Mouse (Mus musculus) stomach, postnatal 0 days (tissue): ENCODE results near the gene E030018B13Rik. TPM values are rescaled to one million over a fixed set of nuclear protein-coding genes. Genes with fewer than 3 reads are reported as not detected.

Experiments
- ATAC-seq: fragments of 200-750 bp; cut with Nextera tagmentation; 2 replicates; pipeline ENCODE4 v1.8.0; 2017; ENCODE audit not compliant: low FRiP score, low TSS enrichment
- DNase-seq: peaks from one replicate; pipeline ENCODE4 v3.0.0-alpha.2; 2016; ENCODE audit warnings: low spot score
- H3K27ac ChIP-seq: fragments of 300-500 bp; sonication (generic); replicated peaks from 2 replicates; pipeline ENCODE4 v1.5.1; 2014; ENCODE audit warnings: mild to moderate bottlenecking, control low read depth
- H3K27me3 ChIP-seq: fragments of 300-500 bp; sonication (generic); 2 replicates; pipeline ENCODE4 v1.6.1; 2014; ENCODE audit warnings: low read length; ENCODE audit not compliant: control insufficient read depth, insufficient read depth
- H3K36me3 ChIP-seq: fragments of 300-500 bp; sonication (generic); 2 replicates; pipeline ENCODE4 v1.6.1; 2014; ENCODE audit warnings: low read length, mixed read lengths; ENCODE audit not compliant: control insufficient read depth, insufficient read depth
- H3K4me1 ChIP-seq: fragments of 300-500 bp; sonication (generic); replicated peaks from 2 replicates; pipeline ENCODE4 v1.6.1; 2014; ENCODE audit warnings: antibody characterized with exemption; ENCODE audit not compliant: control insufficient read depth, insufficient read depth
- H3K4me2 ChIP-seq: fragments of 300-500 bp; sonication (generic); replicated peaks from 2 replicates; pipeline ENCODE4 v1.6.1; 2014; ENCODE audit warnings: low read depth, mild to moderate bottlenecking, control low read depth, moderate library complexity
- H3K4me3 ChIP-seq: fragments of 300-500 bp; sonication (generic); 2 replicates; pipeline ENCODE4 v1.5.1; 2014; ENCODE audit warnings: low read depth, low read length, control low read depth
- H3K9ac ChIP-seq: fragments of 300-500 bp; sonication (generic); 2 replicates; pipeline ENCODE4 v1.6.1; 2014; ENCODE audit warnings: mild to moderate bottlenecking, low read length, control low read depth, mixed read lengths
- H3K9me3 ChIP-seq: fragments of 300-500 bp; sonication (generic); 2 replicates; pipeline ENCODE4 v1.6.1; 2016; ENCODE audit warnings: low read length; ENCODE audit not compliant: control insufficient read depth
- CTCF ChIP-seq: IDR thresholded peaks from 2 replicates; pipeline ENCODE4 v1.5.1; 2016; ENCODE audit warnings: antibody characterized with exemption, low read depth, mild to moderate bottlenecking, moderate library complexity
- EP300 ChIP-seq: optimal IDR thresholded peaks from 2 replicates; pipeline ENCODE3; 2016; ENCODE audit warnings: antibody characterized with exemption
- WGBS: fragments of 180-500 bp; shearing (Covaris S2); extraction: QIAGEN DNeasy Blood & Tissue Kit; methylation state at CpG from one replicate; pipeline ENCODE4 v1.1.7; 2014; 5-methylcytosine and 5-hydroxymethylcytosine counted together
- polyA plus RNA-seq: library from polyadenylated mRNA; unstranded; fragments of >200 nt; fragmentation: Nextera tagmentation; extraction: Ambion mirVana; gene quantifications from 2 replicates; pipeline ENCODE4 v1.2.1, GENCODE M21; 2015

E030018B13Rik gene
- polyA plus RNA-seq, 1 experiment from 2014 or later: not detected

DNA sequence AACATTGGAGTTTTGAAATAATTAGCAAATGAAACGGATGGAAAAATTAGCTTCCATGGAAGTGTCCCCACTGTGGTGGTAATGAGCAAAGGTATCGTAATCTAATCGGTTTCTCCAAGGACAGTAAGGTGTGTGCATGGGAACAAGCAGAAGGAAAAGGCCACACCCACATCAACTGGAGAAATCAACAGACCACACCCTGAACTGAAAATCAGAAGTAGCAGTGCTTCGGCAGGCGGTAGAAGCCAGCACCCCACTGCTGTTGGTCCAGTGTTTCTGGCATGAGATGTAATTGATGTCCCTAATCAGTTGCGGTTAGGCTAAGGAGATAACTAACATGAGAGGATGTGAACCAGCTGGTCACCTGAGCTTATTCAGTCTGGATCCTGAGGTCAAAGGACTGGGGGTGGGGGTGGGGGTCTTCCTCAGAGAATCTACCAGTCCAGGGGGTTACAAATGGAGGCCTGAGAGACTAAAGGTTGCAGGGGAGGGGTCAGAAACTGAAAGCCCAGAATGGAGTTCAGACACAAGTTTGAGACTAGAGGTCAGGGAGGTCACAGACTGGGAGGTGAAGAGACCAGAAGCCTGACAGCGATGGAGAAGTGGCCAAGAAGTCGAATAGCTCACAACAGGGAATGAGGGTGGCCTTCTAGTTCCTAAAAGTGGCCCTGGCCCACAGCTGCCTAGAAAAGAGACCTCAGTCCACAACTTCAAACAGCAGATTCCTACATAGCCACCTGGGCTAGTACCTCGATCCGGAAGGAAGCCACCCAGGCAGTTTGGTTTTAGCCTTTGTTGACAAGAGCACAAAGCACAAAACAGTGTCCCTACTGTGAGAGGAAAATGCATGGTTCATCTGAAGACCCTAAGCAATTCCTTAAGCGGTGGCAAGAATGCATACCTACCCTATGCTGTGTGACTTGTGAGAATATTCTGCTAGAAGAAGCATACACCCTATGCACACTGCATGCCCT, 31.1 kb downstream of the E030018B13Rik start:
- H3K27ac ChIP-seq: no peak overlapping the region
- H3K9me3 ChIP-seq: no peaks in the 10 kb centered on the region
- WGBS: 49% methylated on average over 11 of the region's 11 CpGs
- peak; percentile 56; the same call in 1 of the 2 replicates for ATAC-seq
- no peak overlapping the region for H3K4me2 ChIP-seq
- no peak overlapping the region for H3K4me3 ChIP-seq
- H3K4me1 ChIP-seq: no peaks in the 10 kb centered on the region
- TF ChIP-seq EP300 (no peak), CTCF (no peak)
- no peaks in the 10 kb centered on the region for H3K27me3 ChIP-seq
- DNase-seq: no peak
- H3K36me3 ChIP-seq: no peaks in the 10 kb centered on the region
- H3K9ac ChIP-seq: no peak overlapping the region

DNA sequence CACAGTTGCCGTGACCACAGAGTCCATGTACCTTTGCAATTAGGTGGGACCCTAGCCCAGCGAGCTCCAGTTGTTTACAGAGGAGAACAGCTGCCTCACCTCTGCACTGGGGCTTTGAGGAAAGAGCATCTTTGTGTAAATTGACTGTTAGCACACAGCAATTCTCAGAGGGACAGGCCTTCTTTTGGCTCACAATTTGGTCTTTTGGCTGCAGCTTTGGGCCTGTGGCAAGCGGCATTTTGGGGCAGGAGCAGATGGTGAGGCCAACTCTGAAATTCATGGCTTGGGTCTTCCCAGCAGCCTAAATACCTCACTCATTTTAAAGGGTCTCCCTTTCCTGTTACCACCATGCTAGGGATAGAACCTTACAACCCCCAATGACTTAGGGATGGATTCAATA, 32.5 kb downstream of the E030018B13Rik start:
- ATAC-seq (no peak), DNase-seq (no peak)
- Histone ChIP-seq H3K9ac (no peak overlapping the region), H3K36me3 (no peaks in the 10 kb centered on the region), H3K4me1 (no peaks in the 10 kb centered on the region), H3K27me3 (no peaks in the 10 kb centered on the region), H3K27ac (no peak overlapping the region), H3K4me3 (no peak overlapping the region), H3K4me2 (no peak overlapping the region), H3K9me3 (no peaks in the 10 kb centered on the region)
- WGBS: 55% methylated on average over 3 of the region's 3 CpGs
- TF ChIP-seq EP300 (no peak), CTCF (no peak)

GRCm38 (mm10) chr7:63950931-63951607, 34.4 kb downstream of the E030018B13Rik start:
- no peaks in the 10 kb centered on the region for H3K27me3 ChIP-seq
- TF ChIP-seq EP300: no peak
- TF ChIP-seq CTCF: no peak
- H3K27ac ChIP-seq: no peak overlapping the region
- DNase-seq: no peak
- no peak overlapping the region for H3K4me2 ChIP-seq
- ATAC-seq: no peak
- no peaks in the 10 kb centered on the region for H3K36me3 ChIP-seq
- 76% methylated on average over 10 of the region's 10 CpGs for WGBS
- H3K9ac ChIP-seq: no peak overlapping the region
- H3K4me1 ChIP-seq: no peaks in the 10 kb centered on the region
- H3K4me3 ChIP-seq: no peak overlapping the region
- H3K9me3 ChIP-seq: no peaks in the 10 kb centered on the region

- no peak overlapping the region for H3K27ac ChIP-seq
- TF ChIP-seq CTCF (no peak), EP300 (no peak)
- H3K27me3 ChIP-seq: no peaks in the 10 kb centered on the region
- H3K9me3 ChIP-seq: no peaks in the 10 kb centered on the region
- ATAC-seq: no peak
- no peak for DNase-seq
- 65% methylated on average over 7 of the region's 7 CpGs for WGBS
- no peaks in the 10 kb centered on the region for H3K4me1 ChIP-seq
- no peaks in the 10 kb centered on the region for H3K36me3 ChIP-seq
- no peak overlapping the region for H3K9ac ChIP-seq
- no peak overlapping the region for H3K4me2 ChIP-seq
- H3K4me3 ChIP-seq: no peak overlapping the region
These were observed 35.6 kb downstream of the E030018B13Rik start for GRCm38 (mm10) chr7:63952077-63952898.

DNA sequence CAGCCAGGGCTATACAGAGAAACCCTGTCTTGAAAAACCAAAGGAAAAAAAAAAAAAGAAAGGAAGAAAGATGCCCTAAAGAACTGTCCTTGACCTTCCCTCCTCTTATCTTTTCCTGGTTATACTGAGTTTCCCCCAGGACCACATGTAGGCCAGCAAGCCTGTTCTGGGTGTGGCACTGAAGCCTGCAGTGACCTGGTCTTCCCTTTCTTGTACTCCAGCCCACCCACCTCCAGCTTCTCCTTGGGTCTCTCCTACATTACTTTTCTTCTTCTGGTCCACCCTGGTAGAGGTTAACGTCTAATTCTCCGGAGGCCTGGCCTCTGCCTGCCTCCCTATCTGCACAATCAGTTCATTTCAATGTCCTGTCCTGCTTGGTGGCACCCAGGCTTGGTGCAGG, 38.8 kb downstream of the E030018B13Rik start:
- DNase-seq (no peak), ATAC-seq (no peak)
- H3K4me3 ChIP-seq: no peak overlapping the region
- no peak overlapping the region for H3K4me2 ChIP-seq
- 78% methylated on average over 2 of the region's 2 CpGs for WGBS
- H3K36me3 ChIP-seq: no peaks in the 10 kb centered on the region
- H3K9me3 ChIP-seq: no peaks in the 10 kb centered on the region
- H3K9ac ChIP-seq: no peak overlapping the region
- no peaks in the 10 kb centered on the region for H3K4me1 ChIP-seq
- no peak for TF ChIP-seq EP300
- H3K27me3 ChIP-seq: no peaks in the 10 kb centered on the region
- no peak overlapping the region for H3K27ac ChIP-seq
